Mouse (Mus musculus): Measurements from ENCODE around the gene Rin2. TPM values are rescaled to one million over a fixed set of nuclear protein-coding genes. Genes with fewer than 3 reads are reported as not detected.

Gene Rin2
- total and polyA plus RNA-seq, 2 experiments from 2014 or later: 13.1 to 16.8 TPM

DNA sequence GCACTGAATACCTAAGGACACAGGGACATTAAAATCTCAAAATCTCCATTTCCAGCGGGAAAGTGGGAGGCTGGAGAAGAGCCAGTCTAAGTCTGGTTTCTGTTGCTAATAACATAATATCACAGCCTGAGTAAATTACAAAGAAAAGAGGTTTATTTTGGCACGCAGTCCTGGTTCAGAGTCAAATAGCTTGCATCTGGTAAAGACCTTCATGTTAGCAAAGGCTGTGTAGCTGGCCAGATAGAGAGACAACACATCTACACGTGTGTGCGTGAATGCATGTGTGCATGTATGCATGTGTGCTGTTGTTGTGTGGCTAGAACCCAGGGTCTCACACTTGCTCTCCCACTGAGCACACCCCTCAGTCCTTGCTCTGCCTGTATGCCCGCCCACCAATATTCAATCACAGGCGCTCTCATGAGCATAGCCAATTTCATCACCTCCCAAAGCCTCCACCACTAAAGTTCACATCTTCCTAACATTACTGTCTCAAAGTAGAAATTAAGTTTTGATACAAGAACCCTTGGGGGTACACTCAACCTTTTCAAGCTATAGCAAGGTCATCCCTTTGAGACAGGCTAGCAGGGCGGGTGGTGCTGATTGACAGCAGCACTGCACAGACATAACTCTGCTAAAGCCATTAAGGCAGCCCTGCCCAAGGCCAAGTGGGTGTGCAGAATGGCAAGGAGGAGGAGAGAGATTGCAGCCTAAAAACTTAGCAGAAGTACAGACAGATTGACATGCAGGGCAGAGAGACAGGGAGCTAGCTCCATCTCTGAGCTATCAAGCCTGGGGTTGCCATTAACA, 95.9 kb downstream of the Rin2 start:
- TF ChIP-seq CTCF (IDR thresholded peaks at IDR 0.05; ENCODE audit: low read depth): no peak
- TF ChIP-seq EP300 (IDR thresholded peaks at IDR 0.05; ENCODE audit: low read depth): no peak
- H3K4me2 ChIP-seq (ENCODE audit: low read depth, low read length): no peak overlapping the region
- H3K27ac ChIP-seq (ENCODE audit: low read depth): no peak overlapping the region
- no peaks in the 10 kb centered on the region for H3K36me3 ChIP-seq (replicated peaks; ENCODE audit: control insufficient read depth, insufficient read depth, low read length)
- H3K9ac ChIP-seq (replicated peaks; ENCODE audit: low read depth, low read length): no peak overlapping the region
- ATAC-seq (ENCODE audit: insufficient read depth, low read depth): no peak
- 72% methylated on average over 7 of the region's 7 CpGs for WGBS
- no peaks in the 10 kb centered on the region for H3K27me3 ChIP-seq (ENCODE audit: control insufficient read depth, insufficient read depth, low read length)
- H3K4me1 ChIP-seq (ENCODE audit: control insufficient read depth, insufficient read depth): peaks cover 16% of the 10 kb centered on the region
- DNase-seq (ENCODE audit: low spot score): no peak
- no peak overlapping the region for H3K4me3 ChIP-seq (ENCODE audit: low read depth, low read length)
- no peaks in the 10 kb centered on the region for H3K9me3 ChIP-seq (replicated peaks; ENCODE audit: control insufficient read depth, low read length)

- TF ChIP-seq EP300 (IDR thresholded peaks at IDR 0.05; ENCODE audit: low read depth) (no peak), CTCF (IDR thresholded peaks at IDR 0.05; ENCODE audit: low read depth) (no peak)
- no peak overlapping the region for H3K4me2 ChIP-seq (ENCODE audit: low read depth, low read length)
- H3K27me3 ChIP-seq (ENCODE audit: control insufficient read depth, insufficient read depth, low read length): no peaks in the 10 kb centered on the region
- H3K9me3 ChIP-seq (replicated peaks; ENCODE audit: control insufficient read depth, low read length): no peaks in the 10 kb centered on the region
- peaks cover 20% of the 10 kb centered on the region; the same call in 1 of the 2 replicates for H3K4me1 ChIP-seq (ENCODE audit: control insufficient read depth, insufficient read depth)
- WGBS: 31% methylated on average over 6 of the region's 6 CpGs
- no peak overlapping the region for H3K4me3 ChIP-seq (ENCODE audit: low read depth, low read length)
- H3K9ac ChIP-seq (replicated peaks; ENCODE audit: low read depth, low read length): no peak overlapping the region
- H3K36me3 ChIP-seq (replicated peaks; ENCODE audit: control insufficient read depth, insufficient read depth, low read length): no peaks in the 10 kb centered on the region
- ATAC-seq (ENCODE audit: insufficient read depth, low read depth) (no peak), DNase-seq (ENCODE audit: low spot score) (no peak)
- H3K27ac ChIP-seq (ENCODE audit: low read depth): no peak overlapping the region
Measured at GRCm38 (mm10) chr2:145783247-145783646, 108.2 kb downstream of the Rin2 start.

GRCm38 (mm10) chr2:145784246-145784935, 109.4 kb downstream of the Rin2 start:
- H3K4me2 ChIP-seq (ENCODE audit: low read depth, low read length): no peak overlapping the region
- H3K4me1 ChIP-seq (ENCODE audit: control insufficient read depth, insufficient read depth): peaks cover 20% of the 10 kb centered on the region; the same call in 1 of the 2 replicates
- no peak for ATAC-seq (ENCODE audit: insufficient read depth, low read depth)
- no peak overlapping the region for H3K9ac ChIP-seq (replicated peaks; ENCODE audit: low read depth, low read length)
- no peak overlapping the region for H3K4me3 ChIP-seq (ENCODE audit: low read depth, low read length)
- WGBS: 58% methylated on average over 13 of the region's 13 CpGs
- no peaks in the 10 kb centered on the region for H3K27me3 ChIP-seq (ENCODE audit: control insufficient read depth, insufficient read depth, low read length)
- no peaks in the 10 kb centered on the region for H3K9me3 ChIP-seq (replicated peaks; ENCODE audit: control insufficient read depth, low read length)
- DNase-seq (ENCODE audit: low spot score): peak; percentile 27
- no peaks in the 10 kb centered on the region for H3K36me3 ChIP-seq (replicated peaks; ENCODE audit: control insufficient read depth, insufficient read depth, low read length)
- peak overlapping the region; percentile 30; the same call in 1 of the 2 replicates for H3K27ac ChIP-seq (ENCODE audit: low read depth)
- TF ChIP-seq CTCF (IDR thresholded peaks at IDR 0.05; ENCODE audit: low read depth) (no peak), EP300 (IDR thresholded peaks at IDR 0.05; ENCODE audit: low read depth) (no peak)

DNA sequence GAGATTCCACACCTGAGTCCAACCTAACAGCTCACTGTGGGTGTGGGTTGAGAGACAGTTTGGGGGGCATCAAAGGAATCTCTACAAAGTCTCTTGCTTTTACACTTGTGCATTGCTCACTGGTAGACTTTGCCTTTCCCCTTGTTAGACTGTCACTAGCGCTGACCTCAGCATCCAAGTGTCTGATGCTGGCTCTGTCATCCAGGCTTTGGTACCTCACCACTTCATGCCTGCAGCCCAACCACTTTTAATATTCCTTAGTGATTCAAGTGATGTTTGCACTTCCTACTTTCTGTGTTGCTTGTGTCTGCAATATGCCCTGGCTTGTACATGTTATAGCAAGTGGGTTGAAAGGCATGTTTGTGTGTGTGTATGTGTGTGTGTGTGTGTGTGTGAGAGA, 109.9 kb downstream of the Rin2 start:
- no peak overlapping the region for H3K4me2 ChIP-seq (ENCODE audit: low read depth, low read length)
- peak; percentile 36 for DNase-seq (ENCODE audit: low spot score)
- H3K4me1 ChIP-seq (ENCODE audit: control insufficient read depth, insufficient read depth): peaks cover 20% of the 10 kb centered on the region; the same call in 1 of the 2 replicates
- ATAC-seq (ENCODE audit: insufficient read depth, low read depth): no peak
- 65% methylated on average over 1 of the region's 1 CpGs for WGBS
- no peaks in the 10 kb centered on the region for H3K27me3 ChIP-seq (ENCODE audit: control insufficient read depth, insufficient read depth, low read length)
- H3K27ac ChIP-seq (ENCODE audit: low read depth): peak overlapping the region; percentile 30; the same call in 1 of the 2 replicates
- no peak overlapping the region for H3K9ac ChIP-seq (replicated peaks; ENCODE audit: low read depth, low read length)
- no peak for TF ChIP-seq CTCF (IDR thresholded peaks at IDR 0.05; ENCODE audit: low read depth)
- no peak for TF ChIP-seq EP300 (IDR thresholded peaks at IDR 0.05; ENCODE audit: low read depth)
- H3K9me3 ChIP-seq (replicated peaks; ENCODE audit: control insufficient read depth, low read length): no peaks in the 10 kb centered on the region
- no peaks in the 10 kb centered on the region for H3K36me3 ChIP-seq (replicated peaks; ENCODE audit: control insufficient read depth, insufficient read depth, low read length)
- H3K4me3 ChIP-seq (ENCODE audit: low read depth, low read length): no peak overlapping the region

DNA sequence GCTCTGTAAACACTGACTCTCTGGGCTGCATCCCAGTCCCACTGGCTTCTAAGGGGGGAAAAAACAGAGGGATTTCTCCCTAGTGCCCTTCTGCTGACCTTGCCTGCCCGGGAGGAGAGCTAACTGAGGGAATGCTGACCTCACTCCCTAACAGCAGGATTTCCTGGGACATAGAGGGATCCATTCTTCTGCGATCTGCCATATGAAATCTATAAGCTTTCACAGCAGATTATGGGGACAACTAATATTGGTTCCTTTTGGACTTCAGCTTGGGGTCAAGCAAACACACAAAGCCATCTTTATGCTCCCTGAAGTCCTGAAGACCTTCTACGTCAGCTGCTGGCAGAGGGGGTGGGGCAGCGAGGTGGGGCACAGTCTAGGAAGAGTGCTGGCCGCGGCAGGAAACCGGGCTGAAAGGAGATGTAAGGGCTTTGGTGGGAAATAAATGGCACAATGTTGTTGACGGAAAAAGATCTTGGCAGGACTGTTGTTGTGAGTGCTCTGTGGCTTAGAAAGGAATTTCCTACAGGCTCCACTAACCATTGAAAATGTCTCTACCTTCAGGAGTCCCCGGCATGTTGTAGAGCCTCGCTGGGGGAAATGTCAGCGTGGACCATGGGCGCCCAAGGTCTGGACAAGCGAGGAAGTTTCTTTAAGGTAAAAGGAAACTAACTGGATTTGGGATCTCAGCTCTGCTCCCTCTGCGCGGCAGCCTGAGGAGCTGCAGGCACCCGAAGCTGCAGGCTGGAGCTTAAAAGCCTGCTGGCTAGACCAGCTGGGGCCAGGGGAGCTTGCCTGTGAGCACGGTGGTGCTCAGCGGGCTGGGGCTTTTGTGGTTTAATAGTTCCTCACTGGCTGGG, 111.0 kb downstream of the Rin2 start:
- H3K4me1 ChIP-seq (ENCODE audit: control insufficient read depth, insufficient read depth): peaks cover 20% of the 10 kb centered on the region; the same call in 1 of the 2 replicates
- peak overlapping the region; percentile 52 for H3K4me3 ChIP-seq (ENCODE audit: low read depth, low read length)
- H3K27me3 ChIP-seq (ENCODE audit: control insufficient read depth, insufficient read depth, low read length): no peaks in the 10 kb centered on the region
- WGBS: 2% methylated on average over 18 of the region's 18 CpGs
- peak overlapping the region; percentile 74 for H3K4me2 ChIP-seq (ENCODE audit: low read depth, low read length)
- peak overlapping the region; percentile 62 for H3K9ac ChIP-seq (replicated peaks; ENCODE audit: low read depth, low read length)
- H3K27ac ChIP-seq (ENCODE audit: low read depth): peak overlapping the region; percentile 82
- DNase-seq (ENCODE audit: low spot score): peak; percentile 35
- no peak for TF ChIP-seq EP300 (IDR thresholded peaks at IDR 0.05; ENCODE audit: low read depth)
- no peak for TF ChIP-seq CTCF (IDR thresholded peaks at IDR 0.05; ENCODE audit: low read depth)
- no peaks in the 10 kb centered on the region for H3K9me3 ChIP-seq (replicated peaks; ENCODE audit: control insufficient read depth, low read length)
- peak; percentile 79 for ATAC-seq (ENCODE audit: insufficient read depth, low read depth)
- H3K36me3 ChIP-seq (replicated peaks; ENCODE audit: control insufficient read depth, insufficient read depth, low read length): no peaks in the 10 kb centered on the region
